Mouse (Mus musculus) cerebellum, postnatal 10 days (tissue): ENCODE data around the gene Cenpx.
"Not testable (repeated sequence)": the region's sequence is repeated elsewhere in the genome, so short reads cannot be mapped to it uniquely, and the experiment has no call there.

Experiments
- DNase-seq, 2 experiments: peaks; one replicate each; pipeline ENCODE4 v3.0.0; 2021; ENCODE audit warnings: mixed read lengths in 2 of 2

Gene Cenpx

GRCm38 (mm10) chr11:120695184-120695583 lies 18.4 kb downstream of the Cenpx start:
- DNase-seq: peak; percentile 51 to 66

DNA sequence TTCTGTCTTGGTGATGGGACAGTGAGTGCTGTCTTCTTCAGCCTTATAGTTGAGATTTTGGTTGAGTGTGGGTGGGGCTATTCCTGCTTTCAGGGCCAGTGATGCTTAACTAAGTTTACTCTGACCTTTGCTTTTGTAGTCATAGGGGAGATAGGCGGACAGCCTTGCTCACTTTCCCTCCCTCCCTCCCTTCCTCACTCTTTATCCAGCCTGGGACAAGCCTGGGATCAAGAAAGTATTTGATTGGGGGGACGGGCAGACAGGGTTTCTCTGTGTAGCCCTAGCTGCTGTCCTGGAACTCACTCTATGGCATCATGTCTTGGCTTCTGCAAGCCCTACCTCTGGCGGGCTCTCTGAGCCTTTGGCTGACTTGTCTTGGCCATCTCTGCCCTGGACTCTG lies 20.1 kb downstream of the Cenpx start:
- DNase-seq: no peak

GRCm38 (mm10) chr11:120692471-120693011 lies 21.0 kb downstream of the Cenpx start:
- peak in 1 of 2 experiments; percentile 49 for DNase-seq

DNA sequence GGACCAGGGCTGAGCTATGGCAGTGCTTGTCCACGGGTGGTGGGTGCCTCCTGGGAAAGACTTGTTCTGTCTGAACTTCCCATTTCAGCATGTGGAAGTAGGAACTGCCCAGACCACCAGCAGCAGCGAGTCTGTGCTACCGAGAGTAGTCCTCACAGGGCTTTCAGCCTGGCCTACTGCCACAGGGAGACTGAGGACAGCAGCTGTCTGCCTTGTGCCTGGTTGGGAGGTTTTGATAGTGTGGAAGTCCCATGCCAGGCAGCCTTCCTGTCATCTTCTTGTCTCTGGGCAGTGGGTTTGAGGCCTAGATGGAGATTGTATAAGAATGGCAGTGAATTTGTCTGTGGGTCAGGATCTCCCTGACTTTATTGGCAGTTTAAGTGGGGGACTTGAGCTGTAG lies 24.2 kb downstream of the Cenpx start:
- no peak for DNase-seq

DNA sequence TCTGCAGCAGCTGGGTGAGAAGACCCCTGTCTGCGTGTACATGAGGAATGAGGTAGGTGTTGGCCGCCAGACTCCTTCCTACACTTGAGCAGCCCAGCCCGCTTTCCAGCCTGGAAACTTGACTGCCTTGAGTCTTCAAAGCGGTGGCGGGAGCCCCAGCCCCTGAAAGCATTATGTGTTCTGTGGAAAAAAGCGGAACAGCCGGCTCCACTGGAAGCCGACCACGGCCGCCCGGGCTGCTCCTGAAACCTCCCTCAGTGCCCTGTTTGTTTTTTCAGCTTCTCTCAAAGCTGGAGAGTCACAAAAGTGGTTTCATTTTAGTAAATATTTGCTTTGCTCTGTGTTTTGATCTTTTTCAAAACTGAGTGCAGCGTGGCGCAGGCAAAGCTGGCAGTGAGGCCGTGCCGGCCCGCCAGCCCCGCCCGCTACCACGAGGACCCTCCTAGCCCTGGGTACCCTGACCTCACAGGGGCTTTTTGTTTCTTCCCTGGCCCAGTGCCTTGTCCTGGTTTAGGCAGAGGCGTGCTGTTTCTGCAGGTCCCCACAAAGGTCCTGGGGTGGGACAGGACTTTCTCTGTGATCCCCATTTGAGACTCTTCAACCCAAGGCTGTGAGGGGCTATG lies 26.8 kb downstream of the Cenpx start:
- DNase-seq: no peak

- DNase-seq: no peak
Observed at GRCm38 (mm10) chr11:120684660-120685059, 28.9 kb downstream of the Cenpx start.

DNA sequence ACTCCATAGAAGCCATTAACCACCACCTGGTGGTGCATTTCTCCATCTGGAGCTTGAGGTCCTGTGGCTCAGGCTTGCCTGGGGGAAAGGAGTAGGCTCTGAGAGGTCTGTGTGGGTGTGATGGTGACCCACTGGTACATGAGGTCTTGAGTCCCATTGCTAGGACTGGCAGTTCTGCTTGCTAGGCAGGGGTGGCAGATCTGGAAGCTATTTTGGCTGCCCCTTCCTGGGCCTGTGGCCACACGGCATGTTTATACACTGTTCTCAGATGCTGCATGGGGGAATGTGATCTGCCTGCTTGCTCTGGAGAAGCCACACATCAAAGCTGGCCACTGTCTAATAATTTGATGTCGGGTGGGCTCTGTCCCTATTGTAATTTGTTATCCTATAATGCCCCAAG lies 29.5 kb downstream of the Cenpx start:
- no peak for DNase-seq

DNA sequence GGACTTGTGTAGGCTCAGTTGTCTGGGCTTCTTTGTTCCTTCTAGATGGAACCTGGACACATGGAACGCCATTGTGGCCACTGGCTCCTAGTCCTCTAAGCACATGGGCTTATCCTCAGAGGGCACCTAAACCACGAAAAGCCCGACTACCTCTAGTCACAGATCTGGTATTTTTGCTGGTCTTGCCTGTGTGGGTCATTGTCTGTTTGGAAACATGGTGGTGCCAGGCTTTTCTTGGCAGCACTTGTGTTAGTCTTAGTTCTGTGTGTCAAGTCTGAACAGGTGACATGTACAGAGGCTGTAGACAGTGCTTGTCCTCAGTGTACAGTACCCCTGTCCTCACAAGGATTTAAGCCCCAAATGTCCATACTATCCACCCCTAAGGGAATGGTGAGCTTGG lies 30.0 kb downstream of the Cenpx start:
- DNase-seq: no peak

GRCm38 (mm10) chr11:120682683-120683082 lies 30.9 kb downstream of the Cenpx start:
- DNase-seq: no peak

DNA sequence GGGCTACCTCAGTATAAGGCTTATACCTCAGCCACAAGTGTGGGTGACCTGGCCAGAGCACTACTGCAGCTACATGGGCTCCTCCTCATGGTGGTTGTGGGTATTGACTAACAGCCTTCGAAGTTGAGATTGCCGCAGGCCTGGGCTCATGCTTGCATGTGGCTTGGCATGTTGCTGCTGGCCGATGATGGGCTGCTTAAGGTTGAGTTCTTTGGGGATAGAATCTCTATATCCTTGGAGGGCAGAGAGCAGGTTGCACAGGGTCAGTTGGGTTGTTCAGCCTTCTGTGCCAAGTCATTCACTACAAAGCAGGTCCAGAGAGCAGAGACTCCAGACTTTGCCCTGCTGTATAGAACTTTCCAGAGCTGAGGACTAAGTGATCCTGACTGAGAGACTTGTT lies 33.6 kb downstream of the Cenpx start:
- DNase-seq: peak; percentile 33 to 42

DNA sequence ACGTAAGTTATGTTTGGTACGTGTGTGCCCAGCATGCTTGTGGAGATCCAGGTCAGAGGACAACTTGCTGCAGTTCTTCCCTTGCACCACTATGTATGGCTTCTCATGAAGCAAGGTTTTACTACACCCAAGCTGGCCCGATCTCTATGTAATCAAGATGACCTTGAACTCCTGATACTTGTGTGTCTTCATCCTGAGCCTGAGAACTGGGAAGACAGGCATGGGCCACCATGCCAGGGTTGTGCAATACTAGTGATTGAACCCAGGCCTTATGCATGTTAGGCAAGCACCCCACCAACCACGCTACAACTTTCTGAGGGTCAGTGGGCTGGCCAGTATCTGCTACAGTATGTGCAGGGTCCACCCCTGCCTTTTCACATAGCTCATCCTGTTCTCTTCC lies 36.6 kb downstream of the Cenpx start:
- no peak for DNase-seq

GRCm38 (mm10) chr11:120675875-120676274 lies 37.7 kb downstream of the Cenpx start:
- DNase-seq: not testable (repeated sequence)

DNA sequence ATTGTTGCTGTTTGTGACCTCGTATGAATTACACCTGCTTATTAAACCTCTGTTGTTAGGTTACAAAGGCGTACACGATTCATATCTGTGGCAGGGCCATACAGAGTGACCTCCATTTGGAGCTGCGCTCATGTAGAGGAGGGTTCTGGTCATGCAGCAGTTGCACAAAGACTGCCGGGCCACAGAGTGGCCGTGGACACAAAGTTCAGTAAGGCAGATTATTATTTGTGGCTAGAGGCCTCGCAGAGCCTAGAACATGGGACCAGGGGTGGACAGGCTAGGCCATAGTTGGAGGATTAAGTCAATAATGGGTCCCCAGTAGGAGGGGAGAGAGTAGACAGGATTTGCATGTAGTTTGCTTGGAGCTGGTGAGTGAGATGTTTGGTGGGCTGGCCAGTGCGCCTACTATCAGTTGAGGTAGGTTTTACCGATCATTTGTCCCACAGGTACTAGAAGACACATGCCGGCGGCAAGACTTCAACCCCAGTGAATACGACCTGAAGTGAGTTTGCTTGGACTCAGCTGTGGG lies 39.9 kb downstream of the Cenpx start:
- no peak for DNase-seq

- DNase-seq: peak; percentile 98
Observed at GRCm38 (mm10) chr11:120672687-120673593, 40.6 kb downstream of the Cenpx start, which contains the start of gene Aspscr1. Gene Aspscr1, plus strand, starts transcription at chr11:120672973.

GRCm38 (mm10) chr11:120666617-120667016 lies 46.9 kb downstream of the Cenpx start:
- DNase-seq: no peak

GRCm38 (mm10) chr11:120665406-120665805 lies 48.1 kb downstream of the Cenpx start:
- DNase-seq: peak in 1 of 2 experiments; percentile 20

- DNase-seq: no peak
Observed at GRCm38 (mm10) chr11:120663714-120664113, 49.8 kb downstream of the Cenpx start.

DNA sequence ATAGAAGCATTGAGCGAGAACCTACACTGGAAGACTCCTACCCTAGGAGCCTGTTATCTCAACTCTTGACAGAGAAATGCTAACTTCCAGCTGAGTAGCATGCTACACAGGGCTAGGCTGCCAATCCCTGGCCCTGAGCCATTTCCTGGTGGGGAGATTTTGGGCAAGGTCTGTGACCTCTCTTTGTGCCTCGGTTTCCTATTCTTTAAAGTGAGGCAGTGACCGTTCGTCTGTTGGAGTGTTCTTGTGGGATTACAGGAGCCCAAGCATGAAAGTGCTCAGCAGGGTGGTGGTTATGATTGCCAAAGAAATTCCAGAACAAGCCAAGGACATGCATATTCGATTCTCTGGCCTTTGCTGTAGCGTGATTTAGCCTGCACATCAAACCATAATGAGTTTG lies 50.8 kb downstream of the Cenpx start:
- DNase-seq: peak; percentile 50 to 53

DNA sequence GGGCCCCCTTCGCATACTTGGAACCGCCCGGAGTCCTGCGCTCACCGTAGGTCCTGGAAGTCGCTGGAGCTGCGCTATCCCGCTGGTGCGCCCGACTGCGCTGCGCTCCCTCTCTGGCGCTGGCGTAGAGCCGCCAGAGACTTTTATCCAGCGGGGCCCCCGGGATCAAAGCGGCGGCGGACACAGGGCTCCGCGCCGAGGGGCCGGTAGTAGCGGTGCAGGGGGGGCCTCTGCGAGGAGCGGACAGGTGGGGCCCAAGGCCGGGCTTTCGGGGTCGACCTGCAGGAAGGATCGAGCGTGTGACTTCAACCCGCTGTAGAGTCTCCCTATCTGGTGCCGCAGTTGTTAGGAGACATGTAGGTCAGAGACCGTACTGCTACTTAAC lies 52.5 kb downstream of the Cenpx start, which contains the start of gene Notum:
TSS of gene Notum (minus strand) at position 100 of the 385 bp plus-strand sequence.
- no peak for DNase-seq
